Mouse (Mus musculus) urinary bladder, postnatal 25 days (tissue): Measurements from ENCODE around the gene Plppr3.
A peak's percentile ranks its signal among the peaks of the same experiment; 100 is the strongest.

Source experiments
- DNase-seq: peaks from one replicate; pipeline ENCODE4 v3.0.0; 2022; ENCODE audit warnings: low spot score

Gene Plppr3

DNA sequence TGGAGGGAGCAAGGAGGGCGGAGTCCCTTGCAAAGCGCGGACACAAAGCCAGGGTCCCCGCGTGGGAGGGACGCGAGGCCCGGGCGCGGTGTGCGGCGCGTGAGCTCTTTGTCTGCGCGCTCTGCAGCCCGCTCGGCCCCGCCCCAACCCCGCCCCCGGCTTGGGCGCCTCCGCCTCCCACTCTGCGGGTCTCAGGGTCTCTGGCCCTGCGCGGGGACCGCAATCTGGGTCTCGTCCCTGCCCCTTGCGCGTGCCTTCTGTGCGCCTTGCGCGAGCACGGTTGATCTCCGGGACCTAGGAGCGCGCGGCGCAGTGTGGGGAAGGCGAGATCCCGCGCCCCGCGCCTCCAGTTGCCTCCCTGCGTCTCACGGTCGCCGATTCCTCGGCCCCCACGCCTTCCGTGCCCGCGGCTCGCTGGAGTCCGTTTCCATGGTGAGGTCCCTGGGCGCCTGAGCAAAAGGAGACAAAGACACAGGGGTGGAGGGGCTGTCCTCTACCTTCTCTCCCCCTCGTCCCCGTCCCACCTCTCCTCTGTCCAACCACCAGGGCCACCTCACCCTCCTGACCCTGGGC is at the start of gene Plppr3, which contains the start of gene Prtn3:
TSS of gene Plppr3 (minus strand) at position 345 of the 573 bp plus-strand sequence.
TSS of gene Prtn3 (plus strand) at position 187 of the 573 bp plus-strand sequence.
- no peak for DNase-seq

DNA sequence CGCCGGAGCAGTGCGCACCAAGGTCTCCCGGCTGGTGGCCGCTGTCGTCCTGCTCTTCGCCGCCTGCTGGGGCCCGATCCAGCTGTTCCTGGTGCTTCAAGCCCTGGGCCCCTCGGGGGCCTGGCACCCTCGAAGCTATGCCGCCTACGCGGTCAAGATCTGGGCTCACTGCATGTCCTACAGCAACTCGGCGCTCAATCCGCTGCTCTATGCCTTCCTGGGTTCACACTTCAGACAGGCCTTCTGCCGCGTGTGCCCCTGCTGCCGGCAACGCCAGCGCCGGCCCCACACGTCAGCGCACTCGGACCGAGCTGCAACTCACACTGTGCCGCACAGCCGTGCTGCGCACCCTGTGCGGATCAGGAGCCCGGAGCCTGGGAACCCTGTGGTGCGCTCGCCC is 47.1 kb upstream of the Plppr3 start:
- no peak for DNase-seq

DNA sequence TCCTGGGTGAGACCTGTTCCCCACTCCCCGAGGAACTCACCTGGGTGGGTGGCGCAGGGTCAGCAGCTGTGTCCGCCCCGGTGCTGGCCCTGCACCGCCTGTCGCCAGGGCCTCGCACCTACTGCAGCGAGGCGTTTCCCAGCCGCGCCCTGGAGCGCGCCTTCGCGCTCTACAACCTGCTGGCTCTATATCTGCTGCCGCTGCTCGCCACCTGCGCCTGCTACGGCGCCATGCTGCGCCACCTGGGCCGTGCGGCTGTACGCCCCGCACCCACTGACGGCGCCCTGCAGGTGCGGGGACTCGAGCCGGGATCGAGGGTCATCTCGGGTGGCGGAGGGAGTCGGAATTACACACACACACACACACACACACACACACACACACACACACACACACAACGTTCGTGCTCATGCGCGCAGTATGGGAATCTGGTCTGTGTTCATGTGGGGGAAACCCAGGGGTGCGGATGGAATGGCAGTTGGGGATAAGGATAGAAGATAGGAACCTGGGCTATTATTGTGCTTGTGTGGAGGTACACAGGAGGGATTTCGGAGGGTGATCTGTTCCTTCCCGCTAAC is 46.6 kb upstream of the Plppr3 start, which contains the start of gene R3hdm4:
TSS of gene R3hdm4 (minus strand) at position 251 of the 578 bp plus-strand sequence.
- no peak for DNase-seq

DNA sequence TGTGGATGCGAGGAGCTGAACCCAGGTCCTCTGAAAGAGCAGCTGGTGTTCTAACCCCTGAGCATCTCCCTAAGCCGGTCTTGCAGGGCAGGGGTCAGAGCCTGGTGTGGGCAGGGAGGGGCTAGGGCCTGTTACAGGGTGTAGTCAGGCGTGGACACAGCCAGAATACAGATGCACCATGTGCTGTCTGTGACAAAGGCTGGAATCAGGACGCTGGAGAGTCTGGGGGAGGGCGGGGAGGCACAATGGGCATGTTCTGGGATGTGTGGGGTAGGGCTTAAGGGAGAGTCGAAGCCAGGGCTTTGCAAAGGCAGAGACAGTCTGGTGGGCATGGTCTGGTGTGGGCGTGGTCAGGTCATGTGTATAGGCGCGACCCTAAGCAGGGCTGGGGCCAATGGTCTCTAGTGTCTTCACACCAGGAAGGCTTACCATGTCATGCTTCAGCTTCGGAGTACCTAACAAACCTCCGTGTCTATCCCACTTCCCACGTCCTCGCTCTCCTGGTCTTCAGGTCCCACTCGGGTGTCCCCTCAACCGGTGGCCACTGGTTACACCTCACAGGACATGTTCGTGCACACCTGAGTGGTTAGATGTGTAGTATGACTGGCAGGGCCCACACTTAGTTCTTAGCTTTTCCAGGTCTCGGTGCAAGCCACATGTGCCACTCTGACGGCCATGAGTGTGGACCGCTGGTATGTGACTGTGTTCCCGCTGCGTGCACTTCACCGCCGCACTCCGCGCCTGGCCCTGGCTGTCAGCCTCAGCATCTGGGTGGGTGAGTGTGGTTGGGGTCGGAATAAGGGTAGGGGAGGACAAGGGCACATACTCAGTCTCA is 45.8 kb upstream of the Plppr3 start:
- no peak for DNase-seq

- no peak for DNase-seq
Observed at GRCm38 (mm10) chr10:79919251-79919849, 44.9 kb upstream of the Plppr3 start.

- no peak for DNase-seq
Observed at GRCm38 (mm10) chr10:79918231-79919078, 44.0 kb upstream of the Plppr3 start.

- no peak for DNase-seq
Observed at GRCm38 (mm10) chr10:79917532-79918100, 43.2 kb upstream of the Plppr3 start.

GRCm38 (mm10) chr10:79916808-79917531 is 42.5 kb upstream of the Plppr3 start, which contains the start of gene Kiss1r:
TSS of gene Kiss1r (plus strand) at chr10:79916971.
- DNase-seq, result peak; percentile 92

DNA sequence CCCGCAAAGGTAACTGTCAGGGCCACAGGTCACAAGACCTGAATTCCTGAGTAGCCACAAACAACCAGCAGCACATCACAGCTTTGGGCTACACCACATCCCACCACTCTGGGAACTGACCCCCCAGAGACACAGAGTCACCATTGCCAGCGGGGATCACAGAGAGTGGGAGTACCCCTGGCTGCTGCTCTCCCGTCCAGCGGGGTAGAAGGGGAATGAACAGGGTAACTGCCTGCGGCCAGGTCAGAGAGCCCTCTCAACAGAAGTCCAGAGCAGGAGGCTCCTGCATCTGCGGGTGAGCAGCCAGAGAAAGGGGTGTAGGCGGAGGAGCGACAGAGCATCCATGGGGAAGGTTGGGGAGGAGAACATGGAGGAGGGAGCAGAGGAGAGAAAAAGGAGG is 41.6 kb upstream of the Plppr3 start:
- DNase-seq, result no peak

GRCm38 (mm10) chr10:79914948-79915596 is 40.6 kb upstream of the Plppr3 start:
- DNase-seq, result no peak

DNA sequence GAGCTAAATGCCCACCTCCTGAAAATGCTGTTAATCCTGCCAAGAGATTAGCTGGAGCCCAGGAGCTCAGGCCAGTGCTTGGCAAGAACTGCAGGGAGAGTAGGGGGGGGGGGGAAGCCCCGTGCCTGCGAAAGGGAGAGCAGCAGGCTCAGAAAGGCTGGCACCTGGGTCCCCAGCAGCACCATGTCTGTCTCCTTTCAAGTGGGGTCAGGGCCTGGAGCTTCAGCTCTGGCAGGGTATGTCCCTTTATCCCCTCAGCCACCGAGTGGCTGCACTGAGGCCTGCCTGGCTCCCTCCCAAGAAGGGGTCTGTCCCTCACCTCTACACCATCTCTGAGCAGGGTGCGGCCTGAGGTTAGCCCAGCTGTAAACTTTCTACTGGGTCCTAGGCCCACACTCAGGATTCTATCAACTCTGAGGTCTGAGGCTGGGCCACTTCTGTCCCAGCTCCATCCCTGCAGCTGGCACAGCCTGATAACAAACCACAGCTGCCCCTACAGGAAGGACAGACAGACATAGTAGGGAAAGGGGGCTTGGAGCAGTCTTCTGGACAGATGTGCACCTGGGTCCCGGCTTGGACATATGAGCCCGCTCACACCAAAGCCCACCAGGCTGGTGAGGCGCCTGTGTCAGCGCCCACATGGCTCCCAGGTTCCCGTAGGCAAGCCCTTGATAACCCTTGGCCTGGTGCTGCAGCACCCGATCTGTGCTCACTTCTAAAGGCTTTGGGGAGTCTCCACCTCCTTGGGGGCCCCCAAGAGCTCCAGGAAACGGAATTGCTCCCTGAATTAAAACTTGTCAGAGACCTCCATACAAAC is 39.9 kb upstream of the Plppr3 start:
- DNase-seq, result no peak

GRCm38 (mm10) chr10:79912412-79912811 is 38.0 kb upstream of the Plppr3 start:
- no peak for DNase-seq

DNA sequence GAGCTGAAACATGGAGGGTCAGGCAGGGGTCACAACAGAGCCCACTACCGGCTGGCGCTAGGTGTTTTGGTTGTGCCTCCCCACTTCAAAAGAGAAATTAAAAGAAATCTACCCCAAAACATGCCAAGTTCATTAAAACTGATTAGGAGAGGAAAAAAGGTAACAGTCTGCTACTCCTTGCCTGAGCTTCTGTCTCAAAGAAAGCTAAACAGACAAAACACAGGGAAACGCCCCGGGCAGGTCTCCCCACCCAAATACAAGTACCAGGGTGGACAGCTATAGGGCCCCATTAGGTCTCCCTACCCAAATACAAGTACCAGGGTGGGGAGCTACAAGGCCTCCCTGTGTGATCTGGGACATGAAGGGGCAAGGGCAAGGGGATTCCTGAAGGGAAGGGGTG is 36.1 kb upstream of the Plppr3 start, which contains the start of gene Gm26602:
TSS of gene Gm26602 (plus strand) at position 301 of the 400 bp plus-strand sequence.
- DNase-seq, result no peak

- no peak for DNase-seq
Observed at GRCm38 (mm10) chr10:79909092-79909922, 34.9 kb upstream of the Plppr3 start.

DNA sequence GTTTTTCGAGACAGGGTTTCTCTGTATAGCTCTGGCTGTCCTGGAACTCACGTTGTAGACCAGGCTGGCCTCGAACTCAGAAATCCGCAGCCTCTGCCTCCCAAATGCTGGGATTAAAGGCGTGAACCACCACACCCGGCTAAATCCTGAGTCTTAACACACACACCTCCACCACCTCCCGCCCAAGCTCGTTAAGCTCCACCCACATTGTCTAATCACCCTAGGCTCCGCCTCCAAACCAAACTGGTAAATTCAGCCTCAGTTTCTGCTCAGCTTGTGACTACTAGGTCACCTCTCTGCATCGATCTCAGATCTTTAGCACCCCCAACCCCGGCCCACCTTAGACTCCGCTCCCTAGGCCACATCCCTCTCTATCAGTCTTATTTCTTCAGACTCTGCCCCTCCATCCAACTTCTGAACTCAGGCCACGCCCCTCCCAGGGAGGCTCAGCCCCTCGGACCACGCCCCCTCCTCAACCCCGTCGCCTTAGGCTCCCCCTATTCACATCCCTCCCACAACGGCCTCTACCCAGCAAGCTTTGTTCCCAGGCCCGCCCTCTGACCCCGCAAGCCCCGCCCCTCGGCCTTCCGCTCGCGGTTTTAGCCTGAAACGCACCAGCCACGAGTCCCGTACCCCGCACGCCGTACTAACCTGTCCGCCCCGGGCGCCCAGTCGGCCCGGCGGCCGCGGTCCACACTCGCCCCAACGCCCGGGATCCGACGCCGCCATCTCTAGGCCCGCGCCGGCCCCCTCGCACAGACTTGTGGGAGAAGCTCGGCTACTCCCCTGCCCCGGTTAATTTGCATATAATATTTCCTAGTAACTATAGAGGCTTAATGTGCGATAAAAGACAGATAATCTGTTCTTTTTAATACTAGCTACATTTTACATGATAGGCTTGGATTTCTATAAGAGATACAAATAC is 34.0 kb upstream of the Plppr3 start, which contains the start of gene Med16:
TSS of gene Med16 (minus strand) at position 757 of the 925 bp plus-strand sequence.
- peak; percentile 92 for DNase-seq

- DNase-seq, result no peak
Observed at GRCm38 (mm10) chr10:79907415-79907814, 33.0 kb upstream of the Plppr3 start.

- no peak for DNase-seq
Observed at GRCm38 (mm10) chr10:79906712-79907111, 32.3 kb upstream of the Plppr3 start.
